Mouse (Mus musculus): ENCODE results near the gene Uqcrh. TPM values are rescaled to one million over a fixed set of nuclear protein-coding genes. Genes with fewer than 3 reads are reported as not detected.

The Uqcrh gene
- polyA plus RNA-seq, 1 experiment from 2014 or later, result 385 TPM

GRCm38 (mm10) chr4:116047681-116048080 lies 27.2 kb downstream of the Uqcrh start:
- Histone ChIP-seq H3K4me2 (ENCODE audit: low read depth, low read length, severe bottlenecking) (no peak overlapping the region), H3K9ac (ENCODE audit: low read length) (no peak overlapping the region), H3K27me3 (ENCODE audit: control insufficient read depth, insufficient read depth, low read length) (no peaks in the 10 kb centered on the region), H3K36me3 (ENCODE audit: control insufficient read depth, insufficient read depth, low read length) (no peaks in the 10 kb centered on the region), H3K4me1 (replicated peaks; ENCODE audit: control insufficient read depth, insufficient read depth, low read length) (no peaks in the 10 kb centered on the region; the same call in 1 of the 2 replicates), H3K9me3 (ENCODE audit: control insufficient read depth, low read length) (no peaks in the 10 kb centered on the region), H3K27ac (ENCODE audit: low read depth, low read length) (no peak overlapping the region), H3K4me3 (ENCODE audit: low read depth, low read length) (no peak overlapping the region)
- ATAC-seq (replicated peaks; ENCODE audit: low FRiP score) (no peak), DNase-seq (ENCODE audit: low spot score) (no peak)
- WGBS, result 94% methylated on average over 1 of the region's 1 CpGs

GRCm38 (mm10) chr4:116046604-116047003 lies 28.3 kb downstream of the Uqcrh start:
- H3K4me3 ChIP-seq (ENCODE audit: low read depth, low read length), result no peak overlapping the region
- no peak overlapping the region for H3K4me2 ChIP-seq (ENCODE audit: low read depth, low read length, severe bottlenecking)
- no peak for DNase-seq (ENCODE audit: low spot score)
- no peak overlapping the region for H3K27ac ChIP-seq (ENCODE audit: low read depth, low read length)
- no peaks in the 10 kb centered on the region for H3K9me3 ChIP-seq (ENCODE audit: control insufficient read depth, low read length)
- H3K27me3 ChIP-seq (ENCODE audit: control insufficient read depth, insufficient read depth, low read length), result no peaks in the 10 kb centered on the region
- no peak for ATAC-seq (replicated peaks; ENCODE audit: low FRiP score)
- WGBS, result 86% methylated on average over 2 of the region's 2 CpGs
- no peaks in the 10 kb centered on the region for H3K36me3 ChIP-seq (ENCODE audit: control insufficient read depth, insufficient read depth, low read length)
- no peaks in the 10 kb centered on the region for H3K4me1 ChIP-seq (replicated peaks; ENCODE audit: control insufficient read depth, insufficient read depth, low read length)
- no peak overlapping the region for H3K9ac ChIP-seq (ENCODE audit: low read length)

DNA sequence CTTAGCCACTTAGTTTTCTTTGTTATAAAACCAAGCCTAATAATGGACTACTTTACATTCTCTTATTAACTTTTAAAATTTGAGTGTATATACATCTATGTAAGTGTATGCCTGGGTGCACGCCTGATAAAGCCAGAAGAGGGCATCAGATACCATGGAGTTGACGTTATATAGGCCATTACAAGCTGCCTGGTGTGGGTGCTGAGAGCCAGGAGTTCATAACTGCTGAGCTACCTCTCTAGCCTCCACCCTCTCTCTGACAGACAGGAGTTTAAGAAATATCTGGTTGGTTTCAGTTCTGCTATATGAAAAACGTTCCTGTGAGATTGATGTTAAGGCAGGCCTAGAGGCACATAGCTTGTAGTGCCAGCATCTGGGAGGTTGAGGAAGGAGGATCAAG lies 32.7 kb downstream of the Uqcrh start:
- no peak overlapping the region for H3K4me2 ChIP-seq (ENCODE audit: low read depth, low read length, severe bottlenecking)
- no peaks in the 10 kb centered on the region for H3K27me3 ChIP-seq (ENCODE audit: control insufficient read depth, insufficient read depth, low read length)
- ATAC-seq (replicated peaks; ENCODE audit: low FRiP score), result no peak
- no peaks in the 10 kb centered on the region for H3K36me3 ChIP-seq (ENCODE audit: control insufficient read depth, insufficient read depth, low read length)
- no peaks in the 10 kb centered on the region for H3K4me1 ChIP-seq (replicated peaks; ENCODE audit: control insufficient read depth, insufficient read depth, low read length)
- H3K9ac ChIP-seq (ENCODE audit: low read length), result no peak overlapping the region
- no peak overlapping the region for H3K27ac ChIP-seq (ENCODE audit: low read depth, low read length)
- no peak overlapping the region for H3K4me3 ChIP-seq (ENCODE audit: low read depth, low read length)
- no peaks in the 10 kb centered on the region for H3K9me3 ChIP-seq (ENCODE audit: control insufficient read depth, low read length)
- no peak for DNase-seq (ENCODE audit: low spot score)
- WGBS, result 80% methylated on average over 3 of the region's 3 CpGs

- H3K4me3 ChIP-seq (ENCODE audit: low read depth, low read length), result no peak overlapping the region
- no peak for ATAC-seq (replicated peaks; ENCODE audit: low FRiP score)
- no peak overlapping the region for H3K4me2 ChIP-seq (ENCODE audit: low read depth, low read length, severe bottlenecking)
- no peaks in the 10 kb centered on the region for H3K9me3 ChIP-seq (ENCODE audit: control insufficient read depth, low read length)
- no peaks in the 10 kb centered on the region for H3K4me1 ChIP-seq (replicated peaks; ENCODE audit: control insufficient read depth, insufficient read depth, low read length)
- H3K9ac ChIP-seq (ENCODE audit: low read length), result no peak overlapping the region
- 94% methylated on average over 2 of the region's 2 CpGs for WGBS
- H3K36me3 ChIP-seq (ENCODE audit: control insufficient read depth, insufficient read depth, low read length), result no peaks in the 10 kb centered on the region
- H3K27ac ChIP-seq (ENCODE audit: low read depth, low read length), result no peak overlapping the region
- DNase-seq (ENCODE audit: low spot score), result no peak
- H3K27me3 ChIP-seq (ENCODE audit: control insufficient read depth, insufficient read depth, low read length), result no peaks in the 10 kb centered on the region
Observed at GRCm38 (mm10) chr4:116040466-116040865, 34.4 kb downstream of the Uqcrh start.

DNA sequence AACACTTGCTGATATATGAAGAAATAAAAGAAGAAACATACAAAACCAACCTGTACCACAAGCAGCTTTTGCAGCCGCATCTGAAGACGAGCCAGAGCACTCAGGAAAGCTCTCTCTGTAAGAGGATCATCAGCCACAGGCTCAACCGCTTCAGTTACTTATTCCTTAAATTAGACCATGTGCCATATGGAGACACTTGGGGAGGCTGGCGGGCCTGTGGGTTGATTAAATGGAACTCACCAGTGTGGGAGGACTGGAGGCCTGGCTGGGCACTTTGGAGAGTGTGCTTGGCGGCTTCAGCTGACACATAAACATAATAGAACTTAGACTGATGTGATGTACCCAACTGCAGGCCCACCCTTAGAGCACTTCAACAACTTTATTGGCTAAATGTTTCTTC lies 41.5 kb downstream of the Uqcrh start:
- no peaks in the 10 kb centered on the region for H3K36me3 ChIP-seq (ENCODE audit: control insufficient read depth, insufficient read depth, low read length)
- H3K4me3 ChIP-seq (ENCODE audit: low read depth, low read length), result no peak overlapping the region
- H3K9me3 ChIP-seq (ENCODE audit: control insufficient read depth, low read length), result no peaks in the 10 kb centered on the region
- H3K4me1 ChIP-seq (replicated peaks; ENCODE audit: control insufficient read depth, insufficient read depth, low read length), result no peaks in the 10 kb centered on the region
- WGBS, result 85% methylated on average over 5 of the region's 5 CpGs
- H3K27ac ChIP-seq (ENCODE audit: low read depth, low read length), result no peak overlapping the region
- DNase-seq (ENCODE audit: low spot score) (no peak), ATAC-seq (replicated peaks; ENCODE audit: low FRiP score) (no peak)
- no peak overlapping the region for H3K9ac ChIP-seq (ENCODE audit: low read length)
- no peak overlapping the region for H3K4me2 ChIP-seq (ENCODE audit: low read depth, low read length, severe bottlenecking)
- no peaks in the 10 kb centered on the region for H3K27me3 ChIP-seq (ENCODE audit: control insufficient read depth, insufficient read depth, low read length)

DNA sequence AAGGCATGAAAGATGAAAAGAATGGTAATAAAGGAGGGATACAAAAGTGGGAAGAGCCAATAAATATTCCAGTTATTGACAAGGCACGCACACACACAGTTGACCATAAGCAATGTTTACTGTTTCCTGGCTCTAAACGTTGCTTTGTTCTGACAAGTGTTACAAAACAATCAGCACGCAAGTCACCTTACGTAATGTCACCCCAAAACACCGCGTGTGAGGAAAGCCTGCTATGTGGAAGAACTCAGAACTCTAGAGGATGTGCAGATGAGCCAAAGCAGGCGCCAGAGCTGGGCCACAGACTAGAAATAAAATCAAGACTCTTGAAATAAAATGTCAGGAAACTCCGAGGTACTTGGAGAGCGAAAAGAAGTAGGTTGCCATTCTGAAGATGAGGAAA lies 42.0 kb downstream of the Uqcrh start:
- Histone ChIP-seq H3K36me3 (ENCODE audit: control insufficient read depth, insufficient read depth, low read length) (no peaks in the 10 kb centered on the region), H3K9me3 (ENCODE audit: control insufficient read depth, low read length) (no peaks in the 10 kb centered on the region), H3K4me3 (ENCODE audit: low read depth, low read length) (no peak overlapping the region), H3K27me3 (ENCODE audit: control insufficient read depth, insufficient read depth, low read length) (no peaks in the 10 kb centered on the region), H3K9ac (ENCODE audit: low read length) (no peak overlapping the region), H3K27ac (ENCODE audit: low read depth, low read length) (no peak overlapping the region), H3K4me2 (ENCODE audit: low read depth, low read length, severe bottlenecking) (no peak overlapping the region), H3K4me1 (replicated peaks; ENCODE audit: control insufficient read depth, insufficient read depth, low read length) (no peaks in the 10 kb centered on the region)
- WGBS, result 90% methylated on average over 9 of the region's 9 CpGs
- DNase-seq (ENCODE audit: low spot score) (no peak), ATAC-seq (replicated peaks; ENCODE audit: low FRiP score) (no peak)

DNA sequence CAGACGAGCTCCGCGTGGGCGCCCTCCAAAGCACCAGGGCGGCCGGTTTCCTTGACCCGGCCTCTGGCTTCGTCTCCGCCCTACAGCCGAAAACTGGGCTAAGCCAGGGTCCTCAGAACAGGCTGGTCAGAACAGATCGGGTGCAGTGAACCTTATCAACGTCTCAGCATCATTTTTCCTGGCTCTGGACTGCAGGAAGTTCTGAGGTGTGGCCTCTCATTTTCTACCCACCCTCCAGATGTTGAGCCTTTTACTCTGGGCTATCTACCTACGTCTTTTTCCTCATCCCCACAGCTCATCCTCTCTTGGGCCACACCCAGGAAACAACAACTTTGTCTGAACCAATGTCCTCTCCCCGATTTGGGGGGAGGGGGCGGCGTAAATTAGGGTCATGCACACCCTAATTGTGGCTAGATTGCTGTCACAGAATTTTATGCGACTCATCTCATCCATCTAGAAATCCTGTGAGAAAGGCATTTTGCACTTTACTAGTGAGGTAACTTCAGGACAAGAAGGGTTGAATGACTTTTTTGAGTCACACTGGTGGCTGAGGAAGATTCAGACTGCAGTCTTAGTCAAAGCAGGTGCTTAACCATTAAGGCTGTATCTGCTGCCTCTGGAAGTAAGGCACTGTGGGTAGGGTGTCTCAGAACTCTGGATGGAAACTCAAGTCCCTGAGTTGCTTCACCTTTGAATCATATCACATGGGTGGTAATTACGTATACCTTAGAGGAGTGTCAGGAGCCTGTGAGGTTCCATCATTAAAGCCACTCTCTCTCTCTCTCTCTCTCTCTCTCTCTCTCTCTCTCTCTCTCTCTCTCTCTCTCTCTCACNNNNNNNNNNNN lies 56.7 kb downstream of the Uqcrh start, which contains the start of gene Faah:
TSS of gene Faah (minus strand) at position 25 of the 845 bp plus-strand sequence.
- Histone ChIP-seq H3K4me3 (ENCODE audit: low read depth, low read length) (peak within 1 kb of the TSS; percentile 55), H3K27me3 (ENCODE audit: control insufficient read depth, insufficient read depth, low read length) (peaks cover 44% of the 10 kb centered on the region), H3K9ac (ENCODE audit: low read length) (peak within 1 kb of the TSS; percentile 63), H3K36me3 (ENCODE audit: control insufficient read depth, insufficient read depth, low read length) (no peaks in the 10 kb centered on the region), H3K27ac (ENCODE audit: low read depth, low read length) (no peak within 1 kb of the TSS), H3K4me1 (replicated peaks; ENCODE audit: control insufficient read depth, insufficient read depth, low read length) (peaks cover 2% of the 10 kb centered on the region), H3K9me3 (ENCODE audit: control insufficient read depth, low read length) (no peaks in the 10 kb centered on the region), H3K4me2 (ENCODE audit: low read depth, low read length, severe bottlenecking) (peak within 1 kb of the TSS; percentile 99)
- peak; percentile 68 for ATAC-seq (replicated peaks; ENCODE audit: low FRiP score)
- WGBS, result 8% methylated on average over 18 of the region's 18 CpGs
- DNase-seq (ENCODE audit: low spot score), result no peak

- WGBS, result under 1% methylated on average over 59 of the region's 60 CpGs
- H3K27ac ChIP-seq (ENCODE audit: low read depth, low read length), result no peak overlapping the region
Observed at GRCm38 (mm10) chr4:116017300-116017901, 57.5 kb downstream of the Uqcrh start.

More at GRCm38 (mm10) chr4:116017300-116017901, 57.5 kb downstream of the Uqcrh start:
- DNase-seq (ENCODE audit: low spot score) (peak; percentile 89), ATAC-seq (replicated peaks; ENCODE audit: low FRiP score) (peak; percentile 86)
- Histone ChIP-seq H3K36me3 (ENCODE audit: control insufficient read depth, insufficient read depth, low read length) (no peaks in the 10 kb centered on the region), H3K9me3 (ENCODE audit: control insufficient read depth, low read length) (no peaks in the 10 kb centered on the region), H3K9ac (ENCODE audit: low read length) (peak overlapping the region; percentile 63), H3K4me2 (ENCODE audit: low read depth, low read length, severe bottlenecking) (peak overlapping the region; percentile 99), H3K4me1 (replicated peaks; ENCODE audit: control insufficient read depth, insufficient read depth, low read length) (peaks cover 2% of the 10 kb centered on the region), H3K4me3 (ENCODE audit: low read depth, low read length) (peak overlapping the region; percentile 55), H3K27me3 (ENCODE audit: control insufficient read depth, insufficient read depth, low read length) (peaks cover 44% of the 10 kb centered on the region)
